Mouse (Mus musculus): Measurements from ENCODE around the gene Akap8.

DNA sequence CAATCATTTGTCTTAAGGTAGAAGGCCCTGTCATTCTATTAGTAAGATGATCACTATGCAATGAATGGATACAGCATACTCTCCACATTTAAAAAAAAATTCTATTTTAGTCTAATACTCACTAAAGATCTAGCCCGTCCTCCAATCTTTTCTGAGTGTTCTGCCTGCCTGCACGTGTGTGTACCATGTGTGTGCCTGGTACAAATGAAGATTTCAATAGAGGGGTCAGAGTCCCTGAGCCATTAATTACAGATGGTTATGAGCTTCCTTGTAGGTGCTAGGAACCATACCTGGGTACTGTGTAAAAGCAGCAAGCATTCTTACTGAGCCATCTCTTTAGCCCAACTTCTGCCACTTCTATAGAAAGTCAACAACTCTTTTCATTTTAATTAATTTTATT is 64.1 kb downstream of the Akap8 start:
- no peak for TF ChIP-seq CTCF (IDR thresholded peaks at IDR 0.05; ENCODE audit: borderline replicate concordance, control insufficient read depth, extremely low read depth, insufficient read depth, low read length, poor library complexity)
- no peak for TF ChIP-seq POLR2A (IDR thresholded peaks at IDR 0.05; ENCODE audit: control insufficient read depth, extremely low read depth, insufficient read depth, low read length, poor library complexity)
